Mouse (Mus musculus) cortical plate, adult 2 months (tissue): ENCODE results near the gene Atp6v0a1. TPM values are rescaled to one million over a fixed set of nuclear protein-coding genes. Genes with fewer than 3 reads are reported as not detected.
A peak's percentile ranks its signal among the peaks of the same experiment; 100 is the strongest.
"Not testable (repeated sequence)": the region's sequence is repeated elsewhere in the genome, so short reads cannot be mapped to it uniquely, and the experiment has no call there.

ENCODE experiments used
- H3K27ac ChIP-seq: fragments of 200-500 bp; 2 replicates; pipeline ENCODE4 v1.5.1; 2012; ENCODE audit warnings: low read length, control low read depth, inconsistent platforms; ENCODE audit not compliant: insufficient read depth
- H3K4me1 ChIP-seq: fragments of 200-500 bp; 2 replicates; pipeline ENCODE4 v1.6.1; 2011; ENCODE audit warnings: low read length; ENCODE audit not compliant: control insufficient read depth, insufficient read depth
- H3K4me3 ChIP-seq: fragments of 200-500 bp; 2 replicates; pipeline ENCODE4 v1.5.1; 2011; ENCODE audit warnings: mild to moderate bottlenecking, low read length, control low read depth; ENCODE audit not compliant: insufficient read depth
- CTCF ChIP-seq: fragments of 200-500 bp; IDR thresholded peaks from 2 replicates; pipeline ENCODE4 v1.5.1; 2011; ENCODE audit warnings: mild to moderate bottlenecking, control low read depth, low read length; ENCODE audit not compliant: insufficient read depth; ENCODE audit errors: extremely low read depth
- POLR2A ChIP-seq: fragments of 200-500 bp; IDR thresholded peaks from 2 replicates; pipeline ENCODE4 v1.6.1; 2011; ENCODE audit warnings: mild to moderate bottlenecking, low read length, control low read depth; ENCODE audit not compliant: insufficient read depth; ENCODE audit errors: extremely low read depth
- polyA plus RNA-seq: library from polyadenylated mRNA; depleted of rRNA; stranded (reverse); fragments of >200 nt; gene quantifications from 2 replicates; pipeline ENCODE4 v1.2.3, GENCODE M21; 2012

Atp6v0a1 gene
- polyA plus RNA-seq, 1 experiment, result 333 TPM

GRCm38 (mm10) chr11:100993437-100993836, 15.8 kb upstream of the Atp6v0a1 start:
- no peak for TF ChIP-seq POLR2A
- no peak for TF ChIP-seq CTCF
- Histone ChIP-seq H3K27ac (no peak overlapping the region), H3K4me3 (no peak overlapping the region), H3K4me1 (no peaks in the 10 kb centered on the region)

- Histone ChIP-seq H3K4me1 (no peaks in the 10 kb centered on the region), H3K4me3 (no peak overlapping the region), H3K27ac (no peak overlapping the region)
- TF ChIP-seq CTCF, result no peak
- no peak for TF ChIP-seq POLR2A
Measured at GRCm38 (mm10) chr11:100994233-100994632, 15.0 kb upstream of the Atp6v0a1 start.

- Histone ChIP-seq H3K4me1 (no peaks in the 10 kb centered on the region), H3K4me3 (no peak overlapping the region), H3K27ac (no peak overlapping the region)
- TF ChIP-seq POLR2A (no peak), CTCF (no peak)
Measured at GRCm38 (mm10) chr11:100994655-100995054, 14.6 kb upstream of the Atp6v0a1 start.

- no peak for TF ChIP-seq CTCF
- TF ChIP-seq POLR2A, result no peak
- Histone ChIP-seq H3K4me1 (no peaks in the 10 kb centered on the region), H3K4me3 (no peak overlapping the region), H3K27ac (no peak overlapping the region)
Measured at GRCm38 (mm10) chr11:100996501-100996900, 12.8 kb upstream of the Atp6v0a1 start.

GRCm38 (mm10) chr11:100998836-100999235, 10.4 kb upstream of the Atp6v0a1 start:
- no peak for TF ChIP-seq POLR2A
- TF ChIP-seq CTCF, result no peak
- Histone ChIP-seq H3K4me1 (no peaks in the 10 kb centered on the region), H3K4me3 (no peak overlapping the region), H3K27ac (no peak overlapping the region)

- no peak overlapping the region for H3K27ac ChIP-seq
- no peak overlapping the region for H3K4me3 ChIP-seq
- H3K4me1 ChIP-seq, result no peaks in the 10 kb centered on the region
- TF ChIP-seq CTCF, result no peak
Measured at GRCm38 (mm10) chr11:100999254-100999653, 10.0 kb upstream of the Atp6v0a1 start.

- not testable (repeated sequence) for H3K27ac ChIP-seq, H3K4me3 ChIP-seq, H3K4me1 ChIP-seq
Measured at GRCm38 (mm10) chr11:101001875-101002552, 7.2 kb upstream of the Atp6v0a1 start.

- TF ChIP-seq CTCF, result no peak
- no peak for TF ChIP-seq POLR2A
- Histone ChIP-seq H3K27ac (no peak overlapping the region), H3K4me1 (no peaks in the 10 kb centered on the region), H3K4me3 (no peak overlapping the region)
Measured at GRCm38 (mm10) chr11:101003025-101003685, 6.1 kb upstream of the Atp6v0a1 start.

- Histone ChIP-seq H3K27ac (no peak overlapping the region), H3K4me3 (peak overlapping the region; percentile 68; the same call in 1 of the 2 replicates), H3K4me1 (peaks cover 3% of the 10 kb centered on the region)
- no peak for TF ChIP-seq CTCF
- no peak for TF ChIP-seq POLR2A
Measured at GRCm38 (mm10) chr11:101008206-101009045, 826 bp upstream of the Atp6v0a1 start.
